Mouse (Mus musculus): ENCODE measurements around the gene Olfr142. TPM values are rescaled to one million over a fixed set of nuclear protein-coding genes. Genes with fewer than 3 reads are reported as not detected.
"Not testable (repeated sequence)": the region's sequence is repeated elsewhere in the genome, so short reads cannot be mapped to it uniquely, and the experiment has no call there.

Olfr142 gene
- not detected in 2 replicates for polyA plus RNA-seq (2014; fragmentation: Nextera tagmentation; extraction: Ambion mirVana)

GRCm38 (mm10) chr2:90257492-90257891 lies at the start of gene Olfr142:
Gene Olfr142, minus strand, starts transcription at chr2:90257592.
- Histone ChIP-seq H3K27me3 (ENCODE audit: control insufficient read depth, insufficient read depth, low read length) (no peaks in the 10 kb centered on the region), H3K9me3 (ENCODE audit: control insufficient read depth, low read length) (no peaks in the 10 kb centered on the region), H3K27ac (ENCODE audit: low read depth, low read length) (no peak within 1 kb of the TSS), H3K9ac (ENCODE audit: low read depth, low read length) (no peak within 1 kb of the TSS), H3K4me1 (replicated peaks; ENCODE audit: control insufficient read depth, insufficient read depth, low read length) (no peaks in the 10 kb centered on the region), H3K4me2 (replicated peaks; ENCODE audit: low read depth, low read length) (no peak within 1 kb of the TSS), H3K4me3 (ENCODE audit: low read depth, low read length) (no peak within 1 kb of the TSS), H3K36me3 (ENCODE audit: control insufficient read depth, insufficient read depth, low read length) (no peaks in the 10 kb centered on the region)
- DNase-seq (ENCODE audit: low spot score) (no peak), ATAC-seq (ENCODE audit: low FRiP score) (no peak)
- 94% methylated on average over 4 of the region's 4 CpGs for WGBS

- Histone ChIP-seq H3K4me1 (replicated peaks; ENCODE audit: control insufficient read depth, insufficient read depth, low read length) (no peaks in the 10 kb centered on the region), H3K4me3 (ENCODE audit: low read depth, low read length) (no peak within 1 kb of the TSS), H3K27ac (ENCODE audit: low read depth, low read length) (no peak within 1 kb of the TSS), H3K9ac (ENCODE audit: low read depth, low read length) (no peak within 1 kb of the TSS), H3K9me3 (ENCODE audit: control insufficient read depth, low read length) (no peaks in the 10 kb centered on the region), H3K4me2 (replicated peaks; ENCODE audit: low read depth, low read length) (no peak within 1 kb of the TSS), H3K36me3 (ENCODE audit: control insufficient read depth, insufficient read depth, low read length) (no peaks in the 10 kb centered on the region), H3K27me3 (ENCODE audit: control insufficient read depth, insufficient read depth, low read length) (no peaks in the 10 kb centered on the region)
- ATAC-seq (ENCODE audit: low FRiP score) (no peak), DNase-seq (ENCODE audit: low spot score) (no peak)
- 83% methylated on average over 6 of the region's 6 CpGs for WGBS
These were observed 35.3 kb upstream of the Olfr142 start, which contains the start of gene Olfr1272 for GRCm38 (mm10) chr2:90292741-90293140. Gene Olfr1272, minus strand, starts transcription at chr2:90292841.

- Histone ChIP-seq H3K27me3 (ENCODE audit: control insufficient read depth, insufficient read depth, low read length) (no peaks in the 10 kb centered on the region), H3K36me3 (ENCODE audit: control insufficient read depth, insufficient read depth, low read length) (no peaks in the 10 kb centered on the region), H3K9ac (ENCODE audit: low read depth, low read length) (no peak within 1 kb of the TSS), H3K4me1 (replicated peaks; ENCODE audit: control insufficient read depth, insufficient read depth, low read length) (no peaks in the 10 kb centered on the region), H3K27ac (ENCODE audit: low read depth, low read length) (no peak within 1 kb of the TSS), H3K4me2 (replicated peaks; ENCODE audit: low read depth, low read length) (no peak within 1 kb of the TSS), H3K9me3 (ENCODE audit: control insufficient read depth, low read length) (no peaks in the 10 kb centered on the region), H3K4me3 (ENCODE audit: low read depth, low read length) (no peak within 1 kb of the TSS)
- WGBS = 92% methylated on average over 2 of the region's 2 CpGs
- no peak for ATAC-seq (ENCODE audit: low FRiP score)
- DNase-seq (ENCODE audit: low spot score) = no peak
These were observed 13.5 kb upstream of the Olfr142 start, which contains the start of gene Olfr1271 for GRCm38 (mm10) chr2:90270932-90271331. Gene Olfr1271, minus strand, starts transcription at chr2:90271032.

GRCm38 (mm10) chr2:90224393-90224792 lies 33.0 kb downstream of the Olfr142 start, which contains the start of gene Olfr1506:
Gene Olfr1506, minus strand, starts transcription at chr2:90224493.
- ATAC-seq (ENCODE audit: low FRiP score); H3K36me3 ChIP-seq (ENCODE audit: control insufficient read depth, insufficient read depth, low read length); H3K4me2 ChIP-seq (replicated peaks; ENCODE audit: low read depth, low read length); H3K27ac ChIP-seq (ENCODE audit: low read depth, low read length); H3K4me1 ChIP-seq (replicated peaks; ENCODE audit: control insufficient read depth, insufficient read depth, low read length); H3K27me3 ChIP-seq (ENCODE audit: control insufficient read depth, insufficient read depth, low read length); H3K9ac ChIP-seq (ENCODE audit: low read depth, low read length); H3K9me3 ChIP-seq (ENCODE audit: control insufficient read depth, low read length); DNase-seq (ENCODE audit: low spot score); H3K4me3 ChIP-seq (ENCODE audit: low read depth, low read length): not testable (repeated sequence)
- no CpG with 5 or more reads among the region's 6 CpGs for WGBS

Other genes starting within 250 kb of the Olfr142 start
- gene Olfr1263, start 245.5 kb downstream of the Olfr142 start, polyA plus RNA-seq (2014; fragmentation: Nextera tagmentation; extraction: Ambion mirVana) = not detected in 2 replicates
- gene Olfr1264, start 232.0 kb downstream of the Olfr142 start, polyA plus RNA-seq (2014; fragmentation: Nextera tagmentation; extraction: Ambion mirVana) = not detected in 2 replicates
- not detected in 2 replicates for gene Olfr1265, start 222.3 kb downstream of the Olfr142 start, polyA plus RNA-seq (2014; fragmentation: Nextera tagmentation; extraction: Ambion mirVana)
- gene Olfr140, start 194.0 kb downstream of the Olfr142 start, polyA plus RNA-seq (2014; fragmentation: Nextera tagmentation; extraction: Ambion mirVana) = not detected in 2 replicates
- gene Olfr1269, start 136.2 kb downstream of the Olfr142 start, polyA plus RNA-seq (2014; fragmentation: Nextera tagmentation; extraction: Ambion mirVana) = not detected in 2 replicates
- not detected in 2 replicates for gene Olfr32, start 115.3 kb downstream of the Olfr142 start, polyA plus RNA-seq (2014; fragmentation: Nextera tagmentation; extraction: Ambion mirVana)
- gene Olfr1270, start 104.5 kb downstream of the Olfr142 start, polyA plus RNA-seq (2014; fragmentation: Nextera tagmentation; extraction: Ambion mirVana) = not detected in 2 replicates
- gene Olfr1506, start 33.1 kb downstream of the Olfr142 start, polyA plus RNA-seq (2014; fragmentation: Nextera tagmentation; extraction: Ambion mirVana) = not detected in 2 replicates
- gene Olfr1271, start 13.4 kb upstream of the Olfr142 start, polyA plus RNA-seq (2014; fragmentation: Nextera tagmentation; extraction: Ambion mirVana) = not detected in 2 replicates
- not detected in 2 replicates for gene Olfr1272, start 35.2 kb upstream of the Olfr142 start, polyA plus RNA-seq (2014; fragmentation: Nextera tagmentation; extraction: Ambion mirVana)
- gene Gm13769, start 64.6 kb upstream of the Olfr142 start, polyA plus RNA-seq (2014; fragmentation: Nextera tagmentation; extraction: Ambion mirVana) = not detected in 2 replicates
- 0.14 TPM in 1 of 2 replicates, not detected in the other for gene Olfr1274-ps, start 141.1 kb upstream of the Olfr142 start, polyA plus RNA-seq (2014; fragmentation: Nextera tagmentation; extraction: Ambion mirVana)

Measured in hindbrain, embryonic 11.5 days (tissue).